Mouse (Mus musculus) frontal cortex, postnatal 14 days (tissue): ENCODE measurements around the gene Rcc2.

Experiments used
- DNase-seq, 2 experiments: peaks; one replicate each; pipeline ENCODE4 v3.0.0; 2022; ENCODE audit warnings: low spot score in 2 of 2

Gene Rcc2

DNA sequence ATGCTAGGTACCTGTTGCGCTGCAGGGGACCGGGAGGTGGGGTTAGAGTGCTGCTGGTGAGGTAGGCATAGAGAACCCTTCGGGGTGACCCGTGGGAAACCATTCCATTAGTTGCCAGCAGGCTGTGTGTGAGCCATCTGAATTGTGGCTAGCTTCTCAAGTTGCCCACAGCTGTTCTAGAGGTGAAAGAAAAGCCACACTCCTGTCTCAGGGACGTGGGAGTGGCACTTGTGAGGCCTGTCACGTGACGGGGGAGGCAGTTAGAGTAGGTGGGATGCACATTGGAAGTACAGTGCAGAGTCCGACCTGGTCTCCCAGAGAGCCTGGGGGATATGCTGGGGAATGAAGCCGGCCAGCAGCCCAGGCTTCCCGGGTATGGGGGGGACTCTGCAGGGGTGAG lies 9.3 kb downstream of the Rcc2 start:
- no peak for DNase-seq

DNA sequence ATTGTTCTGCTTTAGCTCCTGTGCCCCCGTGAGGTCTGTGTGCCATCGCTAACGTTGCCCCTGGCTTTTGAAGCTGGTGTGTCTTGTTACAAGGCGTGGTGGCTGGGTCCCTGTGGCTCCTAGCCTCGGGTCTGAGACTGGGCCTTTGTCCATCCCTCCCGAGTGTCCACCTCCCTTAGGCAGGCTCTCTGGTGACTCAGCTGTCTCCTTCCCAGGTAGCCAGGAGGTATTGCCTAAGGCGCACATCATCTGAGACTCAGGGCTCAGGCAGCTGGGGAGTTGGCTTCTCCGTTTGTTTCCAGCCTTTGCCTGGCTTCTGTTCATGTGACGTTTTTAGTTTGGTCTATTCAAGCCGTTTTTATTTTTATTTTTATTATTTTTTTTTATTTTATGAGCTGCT lies 10.4 kb downstream of the Rcc2 start:
- no peak for DNase-seq

DNA sequence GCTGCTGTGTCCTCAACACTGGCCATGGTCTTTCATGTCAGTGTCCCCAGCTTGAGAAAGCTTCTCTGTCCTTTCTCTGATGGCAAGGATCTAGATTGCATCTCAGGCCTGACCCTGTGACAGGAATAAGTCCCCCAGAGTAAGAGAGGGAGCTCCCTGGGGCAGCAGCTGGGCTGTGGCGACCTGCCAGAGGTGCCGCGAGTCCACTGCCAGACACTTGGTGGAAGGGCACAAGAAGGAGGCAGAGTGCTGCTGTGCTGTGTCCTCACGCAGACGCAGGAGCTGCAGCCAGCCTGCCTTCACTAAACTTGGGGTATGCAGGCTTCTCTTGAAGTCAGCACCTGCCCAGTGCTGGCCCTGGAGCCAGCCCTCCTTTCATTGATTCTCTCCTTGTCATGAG lies 11.0 kb downstream of the Rcc2 start:
- DNase-seq, result no peak

DNA sequence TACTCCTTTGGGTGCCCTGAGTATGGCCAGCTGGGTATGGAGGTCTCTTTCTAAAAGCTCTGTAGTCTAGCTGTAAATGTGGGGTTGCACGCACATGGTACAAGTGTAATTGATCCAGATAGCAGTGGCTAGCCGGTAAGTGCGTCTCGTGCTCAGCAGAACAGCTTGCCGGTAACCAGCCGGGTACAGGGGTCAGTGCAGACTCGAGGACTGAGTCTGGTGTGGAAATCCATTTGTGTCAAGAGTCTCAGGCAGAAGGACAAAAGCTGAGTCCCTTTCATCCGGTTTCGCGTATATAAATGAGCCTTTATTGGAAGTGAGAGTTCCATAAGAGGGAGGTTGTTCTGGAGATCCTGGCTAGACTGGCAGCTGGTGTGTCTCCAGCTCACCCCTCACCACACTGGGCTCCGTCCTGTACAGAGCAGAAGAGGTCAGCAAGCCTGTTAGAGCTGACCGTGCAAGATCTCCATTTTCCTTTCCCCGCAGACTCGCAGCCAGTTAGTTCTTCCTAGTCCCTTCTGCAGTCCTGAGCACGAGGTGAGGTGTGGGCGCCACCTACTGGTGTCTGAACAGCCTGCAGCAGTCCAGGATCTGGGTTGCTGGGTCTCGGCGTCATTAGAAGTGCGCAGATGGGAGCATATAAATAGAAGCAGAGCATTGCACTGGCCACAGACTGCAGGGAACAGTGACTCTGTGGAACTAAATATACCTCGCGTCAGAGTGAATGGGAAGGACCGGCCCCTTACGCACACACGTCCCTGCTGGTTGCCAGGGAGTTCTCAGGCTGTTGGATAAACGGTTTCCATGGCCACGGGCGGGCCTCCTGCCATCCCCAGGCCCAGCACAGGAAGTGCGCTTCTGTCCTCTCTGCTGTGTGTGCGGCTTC lies 13.4 kb downstream of the Rcc2 start:
- DNase-seq, result peak; percentile 94 to 95

DNA sequence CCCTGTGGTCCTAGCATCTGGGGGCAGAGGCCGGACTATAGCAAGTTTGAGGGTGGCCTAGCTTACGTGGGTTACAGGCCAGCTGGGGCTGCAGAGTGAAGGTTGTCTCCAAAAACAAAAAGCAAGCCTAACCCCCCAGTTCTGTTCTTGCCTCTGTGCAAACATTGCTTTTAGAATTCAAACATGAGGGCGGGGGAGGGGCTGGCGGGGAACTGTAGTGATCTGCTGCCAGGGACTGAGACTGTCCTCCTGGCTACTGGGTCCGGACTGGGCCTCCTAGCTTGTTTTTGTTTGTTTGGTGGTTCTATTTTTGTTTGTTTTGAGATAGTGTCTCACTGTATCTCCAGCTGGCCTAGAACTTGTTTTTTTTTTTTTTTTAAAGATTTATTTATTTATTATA lies 14.2 kb downstream of the Rcc2 start:
- no peak for DNase-seq

DNA sequence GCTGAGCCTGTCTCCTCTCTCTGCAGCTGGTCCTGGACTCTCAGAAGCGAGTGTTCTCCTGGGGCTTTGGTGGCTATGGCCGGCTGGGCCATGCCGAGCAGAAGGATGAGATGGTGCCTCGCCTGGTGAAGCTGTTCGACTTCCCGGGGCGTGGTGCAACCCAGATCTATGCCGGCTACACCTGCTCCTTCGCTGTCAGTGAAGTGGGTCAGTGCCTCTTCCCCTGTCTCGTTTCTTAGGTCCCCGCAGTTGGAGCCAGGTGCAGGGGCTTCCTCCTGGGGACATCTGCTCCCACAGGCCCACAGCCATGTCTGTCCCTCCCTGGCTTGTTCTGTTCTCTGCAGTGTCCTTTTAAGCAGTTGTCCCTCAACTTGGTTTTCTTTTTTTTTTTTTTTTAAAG lies 16.7 kb downstream of the Rcc2 start:
- DNase-seq, result no peak

DNA sequence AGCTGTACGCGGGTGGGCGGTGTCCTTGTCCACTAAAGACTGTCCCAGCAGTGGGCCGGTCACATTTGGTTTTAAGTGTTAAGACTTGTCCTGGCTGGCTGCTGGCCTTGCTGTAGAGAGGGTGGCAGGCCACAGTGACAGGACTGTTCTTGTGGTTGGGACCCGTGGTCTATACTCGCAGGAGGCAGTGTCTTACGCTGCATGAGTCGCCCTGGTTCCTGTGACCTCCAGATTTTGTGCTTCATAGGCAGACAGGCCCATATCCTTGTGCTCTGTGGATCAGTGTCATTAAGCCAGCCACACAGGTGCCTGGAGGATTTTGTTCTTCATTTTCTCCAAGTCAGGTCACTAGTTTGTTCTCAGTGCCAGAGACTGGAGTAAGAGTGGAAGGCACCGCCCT lies 18.1 kb downstream of the Rcc2 start:
- DNase-seq, result no peak

DNA sequence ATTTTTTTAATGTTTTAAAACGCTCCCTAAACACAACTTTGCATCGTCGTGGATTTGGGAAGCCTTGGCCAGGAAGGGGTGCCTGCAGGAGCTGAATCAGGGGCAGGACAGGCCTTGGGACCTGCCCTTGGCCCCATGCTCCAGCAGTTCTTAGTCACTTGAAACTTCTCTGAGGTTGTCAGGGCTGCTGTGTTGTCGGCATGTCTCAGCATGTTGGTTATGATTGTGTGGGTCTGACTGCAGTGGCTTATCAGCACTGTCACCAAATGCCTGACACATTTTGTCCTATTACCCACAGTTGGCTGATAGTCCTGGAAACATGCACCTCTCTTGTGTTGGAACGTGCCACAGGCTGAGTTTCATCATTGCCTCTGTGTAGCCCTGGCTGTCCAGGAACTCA lies 19.8 kb downstream of the Rcc2 start:
- no peak for DNase-seq

DNA sequence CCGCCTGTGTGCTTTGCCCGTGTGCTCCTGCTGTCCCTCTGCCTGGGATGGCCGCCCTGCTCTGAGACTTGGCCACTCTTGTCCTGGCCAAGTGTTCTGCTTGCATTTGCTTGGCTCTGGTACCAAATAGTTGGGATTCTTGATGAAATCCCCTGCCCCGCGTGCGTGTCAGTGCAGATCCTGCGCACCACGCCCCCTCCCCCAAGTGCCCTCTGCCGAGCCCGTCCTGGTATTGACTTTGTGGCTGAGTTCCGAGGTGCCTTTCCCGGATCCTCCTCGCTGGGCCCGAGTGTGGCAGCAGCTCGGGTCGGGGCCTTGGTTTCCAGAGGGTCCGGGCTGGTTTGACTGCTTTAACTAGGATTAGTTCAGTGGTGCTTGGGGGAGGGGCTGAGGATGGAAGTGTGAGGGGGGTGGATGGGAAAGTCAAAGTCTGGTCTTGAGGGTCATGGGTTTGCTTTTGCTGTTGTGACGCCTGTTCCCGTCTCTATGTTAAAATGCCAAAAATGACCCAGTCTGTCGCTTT lies 21.7 kb downstream of the Rcc2 start:
- no peak for DNase-seq

DNA sequence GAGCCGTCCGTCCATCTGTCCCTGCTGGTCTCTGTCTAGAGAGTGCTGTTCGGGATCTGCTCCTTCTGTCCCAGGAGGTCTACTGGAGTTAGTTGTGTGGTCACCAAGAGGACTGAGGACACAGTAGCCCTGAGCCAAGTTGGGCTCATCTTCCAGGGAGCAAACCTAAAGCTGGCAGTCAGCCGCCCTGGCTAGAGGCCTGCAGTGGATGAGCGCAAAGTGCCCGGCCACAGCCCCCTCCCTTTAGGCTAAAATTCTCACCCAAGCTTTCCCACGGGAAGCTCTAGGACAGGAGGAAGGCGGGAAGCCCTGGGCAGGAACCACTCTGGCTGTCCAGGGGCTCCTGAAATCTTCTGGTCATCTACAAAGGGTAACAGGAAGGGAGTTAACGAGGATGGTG lies 22.4 kb downstream of the Rcc2 start:
- DNase-seq, result no peak

DNA sequence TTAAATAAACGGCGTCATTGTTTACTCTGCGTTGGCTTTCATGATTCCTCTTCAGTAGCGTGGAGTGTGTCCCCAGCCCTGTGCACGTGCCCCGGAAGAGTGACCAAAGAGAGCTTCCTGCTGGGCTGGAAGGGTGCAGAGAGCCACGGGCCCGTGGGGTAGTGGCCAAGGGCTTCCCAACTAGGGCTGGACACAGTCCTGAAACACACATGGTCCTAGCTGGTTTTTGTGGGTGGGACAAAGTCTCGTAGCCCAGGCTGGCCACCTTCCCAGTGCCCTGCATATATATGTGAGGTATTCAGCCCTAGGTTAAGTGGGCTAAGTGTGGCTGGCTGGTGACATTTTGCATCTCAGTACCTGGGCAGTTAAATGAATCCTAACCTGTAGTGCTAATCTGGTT lies 22.9 kb downstream of the Rcc2 start:
- DNase-seq, result no peak

DNA sequence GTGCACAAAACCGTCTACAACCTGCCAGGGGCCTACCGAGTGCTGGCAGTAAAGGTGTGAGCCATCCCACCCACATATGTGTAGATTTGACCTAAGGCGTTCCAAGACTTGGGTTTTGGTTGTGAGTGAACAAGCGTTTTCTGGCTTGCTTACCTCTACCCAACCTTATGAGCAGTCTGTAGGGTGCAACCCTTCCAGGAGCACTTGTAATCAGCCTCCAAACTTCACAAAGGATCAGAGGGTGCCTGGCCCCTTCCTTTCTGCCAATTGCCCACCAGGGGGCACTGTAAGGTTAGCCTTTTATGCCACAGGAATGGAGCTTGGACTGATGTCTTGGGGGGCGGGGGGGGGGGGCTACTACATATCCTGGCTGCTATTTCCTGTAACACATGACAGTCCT lies 23.5 kb downstream of the Rcc2 start:
- DNase-seq, result no peak

DNA sequence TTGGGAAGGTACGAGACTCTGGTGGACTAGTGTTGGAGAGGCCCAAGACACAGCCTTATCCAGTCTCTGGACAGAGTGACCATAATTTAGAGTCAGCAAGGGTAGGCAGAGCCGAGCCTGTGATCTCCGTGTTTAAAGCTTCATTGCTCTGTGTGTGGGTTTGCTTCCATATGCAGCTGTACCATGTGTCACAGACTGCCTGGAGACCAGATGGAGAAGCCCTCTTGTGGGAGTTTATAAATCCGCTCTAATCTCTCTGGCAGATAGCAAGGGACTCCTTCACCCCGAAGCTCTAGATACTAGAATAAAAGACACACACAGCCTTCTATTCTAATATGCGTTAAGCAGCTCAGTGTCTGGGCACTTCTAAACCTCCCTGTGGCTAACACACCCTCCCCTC lies 24.4 kb downstream of the Rcc2 start:
- DNase-seq, result no peak

DNA sequence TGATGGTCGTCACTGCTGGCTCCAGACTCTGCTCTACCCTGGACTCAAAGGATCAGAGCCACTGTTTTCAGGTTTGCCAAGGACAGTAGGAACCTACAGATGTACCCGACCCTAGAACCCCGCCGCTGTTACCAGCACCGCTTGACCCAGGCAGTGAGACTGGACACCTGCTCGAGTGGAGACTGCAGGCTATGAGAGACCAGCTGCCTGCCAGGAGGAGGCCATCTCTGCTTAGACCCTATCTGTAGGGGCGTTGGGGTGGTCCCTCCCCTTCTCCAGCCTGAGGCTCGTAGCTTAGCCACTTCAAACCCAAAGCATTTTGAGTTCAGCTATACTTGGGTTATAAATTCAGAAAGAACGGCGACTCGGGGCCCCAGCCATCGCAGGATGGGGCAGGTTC lies 26.6 kb downstream of the Rcc2 start:
- no peak for DNase-seq

DNA sequence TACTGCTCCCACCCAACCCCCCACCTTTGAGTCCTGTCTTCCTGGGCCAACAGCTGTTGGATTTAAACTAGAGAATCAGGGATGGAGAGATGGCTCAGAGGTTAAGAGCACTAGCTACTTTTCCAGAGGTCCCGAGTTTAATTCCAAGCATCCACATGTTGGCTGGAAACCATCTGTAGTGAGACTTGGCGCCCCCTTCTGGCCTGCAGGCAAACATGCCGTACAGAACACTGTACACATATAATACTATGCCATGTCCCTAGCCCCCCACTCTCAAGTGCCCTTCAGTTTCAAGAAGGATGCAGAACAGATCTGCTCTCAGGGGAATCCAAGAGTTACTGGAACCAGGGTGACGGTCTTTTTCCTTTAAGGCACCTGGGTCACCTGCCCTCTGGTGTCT lies 31.3 kb downstream of the Rcc2 start:
- no peak for DNase-seq

DNA sequence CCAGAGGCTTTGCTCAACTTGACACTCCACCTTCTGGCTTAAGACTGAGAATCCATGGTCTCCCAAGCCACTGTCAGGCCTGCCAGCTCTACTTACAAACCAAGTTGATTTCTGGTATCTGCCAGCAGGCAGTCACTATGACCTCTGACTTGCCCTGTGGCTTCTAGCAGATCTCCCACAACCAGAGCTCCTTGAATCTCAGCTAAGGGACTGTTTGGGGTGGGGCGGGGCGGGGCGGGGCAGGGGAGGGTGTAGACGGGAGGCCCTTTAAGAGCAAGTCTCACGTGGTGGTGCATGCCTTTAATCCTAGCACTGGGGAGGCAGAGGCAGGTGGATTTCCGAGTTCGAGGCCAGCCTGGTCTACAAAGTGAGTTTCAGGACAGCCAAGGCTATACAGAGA lies 32.5 kb downstream of the Rcc2 start:
- no peak for DNase-seq

DNA sequence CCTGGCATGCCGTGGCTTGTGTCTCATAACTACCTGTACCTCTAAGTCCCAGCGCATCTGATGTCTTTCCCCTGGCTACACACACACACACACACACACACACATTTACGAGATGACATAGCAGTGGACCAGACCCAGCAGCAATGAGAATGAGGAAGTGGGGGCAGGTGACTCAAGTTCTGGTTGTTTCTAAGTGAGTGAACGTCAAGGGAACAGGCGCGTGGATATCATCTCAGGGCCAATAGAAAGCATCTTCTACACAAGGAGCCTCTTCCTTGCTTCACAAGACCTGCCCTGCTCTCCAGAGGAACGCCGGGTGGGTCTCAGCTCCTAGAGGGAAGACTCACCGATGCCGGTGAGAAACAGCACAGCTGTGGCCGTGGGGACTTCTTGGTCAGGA lies 40.3 kb downstream of the Rcc2 start:
- DNase-seq, result no peak

DNA sequence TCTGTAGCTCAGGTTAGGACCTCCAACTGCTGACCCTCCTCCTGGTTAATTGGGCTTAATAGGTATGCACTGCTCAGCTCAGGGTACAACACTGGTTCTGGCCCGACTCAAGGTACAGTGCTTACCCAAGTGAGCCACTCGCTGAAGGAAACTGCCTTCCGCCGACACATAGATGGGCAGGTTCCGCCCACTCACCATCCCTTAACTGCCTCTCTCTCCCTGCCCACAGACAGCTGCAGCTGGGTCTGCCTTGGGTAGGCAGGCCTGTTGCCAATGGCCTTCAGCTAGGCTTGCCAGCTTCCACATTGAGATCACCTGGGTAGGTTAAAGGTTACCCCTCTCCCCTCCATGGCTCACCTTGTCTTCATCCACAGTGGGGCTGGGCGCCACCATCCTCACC lies 41.1 kb downstream of the Rcc2 start:
- DNase-seq, result no peak

DNA sequence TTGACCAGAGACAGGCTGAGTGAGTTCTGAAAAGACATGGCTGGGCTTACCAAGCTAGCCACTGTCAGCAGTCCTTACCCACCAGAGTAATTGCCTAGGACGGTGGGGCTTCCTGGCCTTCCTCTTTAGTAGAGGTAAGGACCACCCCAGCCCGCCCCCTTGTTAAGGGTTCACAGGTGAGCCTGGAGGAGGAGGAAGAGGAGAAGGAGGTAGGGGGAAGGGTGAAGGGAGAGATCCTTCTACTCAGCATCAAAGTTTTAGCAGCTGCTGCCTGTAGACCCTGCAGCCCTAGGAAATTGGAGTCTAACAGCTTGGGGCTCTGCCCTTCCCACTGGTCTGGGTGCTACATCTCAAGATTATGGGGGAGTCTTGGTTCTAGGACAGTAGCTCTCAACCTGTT lies 42.2 kb downstream of the Rcc2 start, which contains the start of gene Padi6:
Padi6 (minus strand) TSS at position 101 of the 400 bp plus-strand sequence.
- no peak for DNase-seq

DNA sequence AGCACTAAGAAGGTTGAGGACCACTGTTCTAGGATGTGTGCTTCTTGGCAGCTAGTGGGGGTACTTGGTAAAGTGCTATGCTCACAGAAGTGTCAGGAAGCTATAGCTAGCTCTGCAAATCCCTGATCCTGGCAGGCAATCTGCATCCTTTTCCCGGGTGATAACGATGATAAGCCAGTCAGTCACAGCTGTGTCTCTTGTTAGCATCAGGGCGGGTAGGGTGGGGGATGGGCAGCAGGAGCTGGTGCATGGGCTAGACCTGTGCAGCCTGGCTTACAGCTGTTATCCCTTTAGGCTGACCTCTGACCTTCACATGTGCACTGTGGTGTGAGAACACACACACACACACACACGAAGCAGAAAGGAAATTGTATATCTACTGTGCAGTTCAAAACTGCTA lies 42.7 kb downstream of the Rcc2 start:
- DNase-seq, result no peak

DNA sequence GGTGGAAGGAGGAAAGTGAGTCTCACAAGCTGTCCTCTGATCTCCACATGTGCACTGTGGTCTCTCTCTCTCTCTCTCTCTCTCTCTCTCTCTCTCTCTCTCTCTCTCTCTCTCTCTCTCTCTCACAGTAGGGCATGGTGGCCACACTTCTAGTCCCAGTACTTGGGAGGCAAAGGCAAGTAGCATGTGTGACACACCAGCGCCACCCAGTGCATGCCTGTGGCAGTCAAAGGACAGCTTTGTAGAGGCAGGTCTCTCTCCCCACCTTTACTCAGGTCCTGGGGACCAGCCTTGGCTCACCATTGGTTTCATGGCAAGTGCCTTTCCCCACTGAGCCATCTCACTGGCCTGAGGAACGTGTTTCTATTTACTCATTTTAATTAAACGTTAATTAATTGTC lies 44.3 kb downstream of the Rcc2 start:
- DNase-seq, result peak in 1 of 2 experiments; percentile 37

DNA sequence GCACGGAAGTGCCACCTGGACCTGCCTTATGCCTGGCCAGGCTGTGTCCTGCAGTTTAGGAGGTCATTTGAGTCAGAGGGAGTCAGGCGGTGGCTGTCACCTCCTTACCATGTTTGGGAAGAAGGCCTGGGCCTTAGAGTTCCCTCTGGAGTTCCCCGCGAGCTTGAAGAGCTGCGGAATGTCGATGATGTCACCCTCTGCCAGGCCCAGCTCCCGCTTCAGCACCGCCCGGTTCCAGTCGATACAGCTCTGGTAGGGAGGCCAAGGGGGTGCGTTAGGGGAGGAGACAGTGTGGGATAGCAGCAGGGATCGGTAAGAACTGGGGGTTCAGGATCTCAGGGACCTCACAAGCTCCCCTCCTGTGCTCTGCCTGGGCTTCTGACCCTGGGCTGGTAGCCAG lies 47.6 kb downstream of the Rcc2 start:
- no peak for DNase-seq

DNA sequence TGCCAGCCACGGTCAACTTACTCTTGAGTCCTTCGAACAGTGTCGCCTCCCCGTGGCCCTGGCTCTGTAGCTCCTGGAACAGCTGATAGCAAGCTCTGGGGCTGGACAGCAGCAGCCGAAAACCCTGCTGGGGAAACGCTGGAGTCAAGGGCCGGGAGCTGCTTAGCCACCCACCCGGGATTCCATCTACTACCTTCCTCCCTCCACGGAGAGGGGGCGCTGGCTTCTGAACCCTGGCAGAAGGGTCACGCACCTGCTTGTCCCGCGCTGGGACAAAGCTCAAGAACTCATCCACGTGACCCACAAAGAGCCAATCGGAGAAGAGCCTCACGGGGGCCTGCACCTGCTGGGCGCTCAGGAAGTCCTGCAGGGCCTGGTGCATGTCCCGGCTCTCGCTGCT lies 50.0 kb downstream of the Rcc2 start:
- no peak for DNase-seq

DNA sequence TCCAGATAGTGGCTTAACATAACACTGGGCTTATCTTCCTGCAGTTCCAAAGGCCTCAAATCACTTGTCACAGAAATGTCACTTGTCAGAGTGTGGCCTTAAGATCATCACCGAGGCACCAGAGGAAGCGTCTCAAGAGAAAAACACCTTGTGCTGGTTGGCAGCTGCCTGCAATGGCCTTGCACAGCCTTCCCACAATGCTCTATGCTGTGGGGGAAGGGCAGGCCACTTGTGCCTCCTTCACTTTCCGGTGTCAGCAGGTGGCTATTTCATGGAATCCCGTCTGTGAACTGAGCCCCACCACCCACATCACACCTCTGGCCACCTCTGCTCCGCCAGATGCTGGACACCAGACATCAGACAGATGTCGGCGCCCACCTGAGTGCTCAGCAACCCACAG lies 53.0 kb downstream of the Rcc2 start:
- DNase-seq, result no peak
